Mouse (Mus musculus): ENCODE measurements around the gene Sdhc. TPM values are rescaled to one million over a fixed set of nuclear protein-coding genes. Genes with fewer than 3 reads are reported as not detected.

Sdhc gene
- total and polyA plus RNA-seq, 3 experiments, result 1,025 to 1,288 (median 1,087) TPM

DNA sequence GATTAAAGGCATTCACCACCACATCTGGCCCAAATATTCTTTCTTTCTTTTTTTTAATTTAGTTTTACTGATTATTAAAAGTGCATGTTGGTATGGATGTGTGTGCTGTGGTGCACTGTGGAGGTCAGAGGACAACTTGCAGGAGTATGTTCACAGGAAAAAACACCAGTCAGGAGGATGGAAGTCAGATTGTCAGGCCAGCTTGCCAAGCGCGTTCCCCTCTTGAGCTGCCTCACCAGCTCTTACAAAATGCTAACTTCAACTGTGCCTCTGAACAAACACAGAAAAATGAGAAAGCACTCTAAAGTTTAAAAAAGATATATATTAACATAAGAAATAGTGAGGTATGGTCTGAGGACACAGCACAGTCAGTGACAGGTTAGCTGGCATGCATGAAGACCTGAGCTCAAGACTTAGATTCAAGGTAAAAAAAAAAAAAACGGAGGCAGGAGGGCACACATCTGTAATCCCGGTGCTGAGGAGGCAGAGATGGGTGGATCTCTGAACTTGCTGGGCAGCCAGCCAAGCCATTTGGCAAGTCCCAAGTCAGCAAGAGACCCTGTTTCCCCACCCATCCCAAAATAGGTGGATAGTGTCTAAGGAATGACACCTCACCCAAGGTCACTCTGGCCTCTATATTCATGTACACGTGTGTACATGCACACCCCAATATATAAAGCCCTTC is 29.2 kb upstream of the Sdhc start:
- DNase-seq, result no peak
- H3K27ac ChIP-seq, result peak overlapping the region; percentile 10; the same call in 1 of the 2 replicates
- H3K36me3 ChIP-seq (ENCODE audit: control insufficient read depth, insufficient read depth, low read length), result peaks cover 4% of the 10 kb centered on the region
- no peaks in the 10 kb centered on the region for H3K79me2 ChIP-seq (replicated peaks; ENCODE audit: control insufficient read depth, insufficient read depth, low read length)
- H3K9ac ChIP-seq (ENCODE audit: low read depth, low read length), result no peak overlapping the region
- intact Hi-C loops (cut with DNase I), result no loop called here
- 25% methylated on average over 5 of the region's 5 CpGs for WGBS
- H3K4me3 ChIP-seq, result no peak overlapping the region
- TF ChIP-seq POLR2A (IDR thresholded peaks at IDR 0.05; ENCODE audit: insufficient read depth, low read depth, low read length) (no peak), CTCF (IDR thresholded peaks at IDR 0.05) (no peak), EP300 (IDR thresholded peaks at IDR 0.05; ENCODE audit: insufficient read depth, low read depth, low read length) (no peak)
- H3K4me1 ChIP-seq (ENCODE audit: control insufficient read depth, insufficient read depth, low read length), result peaks cover 12% of the 10 kb centered on the region
- no peaks in the 10 kb centered on the region for H3K27me3 ChIP-seq (ENCODE audit: control insufficient read depth, insufficient read depth, low read length)

DNA sequence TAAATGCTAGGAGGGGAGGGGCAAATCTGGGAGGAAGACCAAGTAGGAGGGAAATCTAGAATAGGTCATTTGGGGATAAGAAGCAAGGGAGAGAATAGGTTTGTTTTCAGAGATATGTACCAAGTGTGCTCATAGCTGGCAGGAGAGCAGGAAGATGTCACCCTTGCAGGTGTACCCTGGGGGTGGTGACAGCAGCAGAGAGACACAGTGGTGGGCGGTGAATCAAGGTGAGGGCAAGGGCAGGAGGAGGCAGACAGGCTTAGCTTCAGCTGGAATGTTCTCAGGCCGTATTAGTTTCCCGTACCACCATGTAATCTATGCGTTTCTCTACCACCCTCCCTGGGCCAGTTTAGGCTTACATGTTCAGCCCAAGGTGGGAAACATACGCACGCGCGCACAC is 22.4 kb upstream of the Sdhc start:
- 86% methylated on average over 8 of the region's 8 CpGs for WGBS
- peaks cover 8% of the 10 kb centered on the region for H3K4me1 ChIP-seq (ENCODE audit: control insufficient read depth, insufficient read depth, low read length)
- H3K36me3 ChIP-seq (ENCODE audit: control insufficient read depth, insufficient read depth, low read length), result peaks cover 17% of the 10 kb centered on the region
- H3K9ac ChIP-seq (ENCODE audit: low read depth, low read length), result no peak overlapping the region; the same call in 1 of the 2 replicates
- TF ChIP-seq CTCF (IDR thresholded peaks at IDR 0.05) (no peak), POLR2A (IDR thresholded peaks at IDR 0.05; ENCODE audit: insufficient read depth, low read depth, low read length) (no peak), EP300 (IDR thresholded peaks at IDR 0.05; ENCODE audit: insufficient read depth, low read depth, low read length) (no peak)
- H3K4me3 ChIP-seq, result no peak overlapping the region
- DNase-seq, result no peak
- H3K27me3 ChIP-seq (ENCODE audit: control insufficient read depth, insufficient read depth, low read length), result no peaks in the 10 kb centered on the region
- H3K79me2 ChIP-seq (replicated peaks; ENCODE audit: control insufficient read depth, insufficient read depth, low read length), result no peaks in the 10 kb centered on the region
- H3K27ac ChIP-seq, result peak overlapping the region; percentile 81
- intact Hi-C loops (cut with DNase I), result no loop called here

DNA sequence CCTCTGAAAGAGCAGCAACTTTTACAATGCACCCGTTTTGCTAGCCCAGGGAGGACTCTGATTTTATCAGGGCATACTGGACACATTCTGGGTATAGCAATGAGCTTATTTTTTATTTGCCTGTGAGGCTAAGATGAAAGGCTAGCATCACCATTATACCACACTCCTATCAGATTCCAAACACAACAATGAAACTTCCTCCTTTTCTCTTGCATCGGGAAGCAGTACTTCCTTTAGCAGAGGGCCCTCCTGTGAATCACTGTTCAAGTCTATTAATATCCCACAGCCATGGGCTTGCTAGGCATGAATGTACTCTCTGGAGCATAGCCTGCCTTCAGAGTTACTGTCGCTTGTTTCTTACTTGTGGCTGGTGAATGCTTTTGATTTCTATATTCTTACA is 20.7 kb upstream of the Sdhc start:
- intact Hi-C loops (cut with DNase I), result no loop called here
- no peak overlapping the region for H3K9ac ChIP-seq (ENCODE audit: low read depth, low read length)
- no peaks in the 10 kb centered on the region for H3K27me3 ChIP-seq (ENCODE audit: control insufficient read depth, insufficient read depth, low read length)
- peaks cover 8% of the 10 kb centered on the region for H3K4me1 ChIP-seq (ENCODE audit: control insufficient read depth, insufficient read depth, low read length)
- no peak for DNase-seq
- WGBS, result 12% methylated on average over 3 of the region's 3 CpGs
- H3K79me2 ChIP-seq (replicated peaks; ENCODE audit: control insufficient read depth, insufficient read depth, low read length), result no peaks in the 10 kb centered on the region
- H3K27ac ChIP-seq, result peak overlapping the region; percentile 81
- H3K36me3 ChIP-seq (ENCODE audit: control insufficient read depth, insufficient read depth, low read length), result peaks cover 17% of the 10 kb centered on the region
- H3K4me3 ChIP-seq, result no peak overlapping the region
- TF ChIP-seq CTCF (IDR thresholded peaks at IDR 0.05), result no peak
- TF ChIP-seq POLR2A (IDR thresholded peaks at IDR 0.05; ENCODE audit: insufficient read depth, low read depth, low read length), result peak; percentile 60; the same call in 1 of the 2 replicates
- TF ChIP-seq EP300 (IDR thresholded peaks at IDR 0.05; ENCODE audit: insufficient read depth, low read depth, low read length), result no peak

DNA sequence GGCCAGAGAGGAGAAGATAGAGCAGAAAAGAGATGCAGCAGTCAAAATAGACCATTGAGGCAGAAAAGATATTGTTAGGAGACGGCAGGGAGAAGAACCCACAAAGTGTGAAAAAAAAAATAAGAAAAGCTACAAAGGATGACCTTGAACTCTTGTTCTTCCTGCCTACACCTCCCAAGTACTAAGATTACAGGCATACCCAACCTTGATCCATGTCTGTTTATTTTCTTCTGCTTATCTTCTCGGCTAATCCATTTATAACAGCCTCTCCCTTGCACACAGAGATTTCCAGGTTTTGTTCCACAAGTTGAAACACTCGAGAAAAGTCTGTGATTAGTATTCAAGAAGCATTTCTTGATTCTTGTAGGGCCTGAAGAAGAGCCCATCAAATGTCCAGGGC is 19.5 kb upstream of the Sdhc start:
- Histone ChIP-seq H3K4me3 (no peak overlapping the region), H3K9ac (ENCODE audit: low read depth, low read length) (no peak overlapping the region), H3K36me3 (ENCODE audit: control insufficient read depth, insufficient read depth, low read length) (peaks cover 17% of the 10 kb centered on the region), H3K27ac (peak overlapping the region; percentile 81), H3K27me3 (ENCODE audit: control insufficient read depth, insufficient read depth, low read length) (no peaks in the 10 kb centered on the region), H3K79me2 (replicated peaks; ENCODE audit: control insufficient read depth, insufficient read depth, low read length) (no peaks in the 10 kb centered on the region), H3K4me1 (ENCODE audit: control insufficient read depth, insufficient read depth, low read length) (peaks cover 8% of the 10 kb centered on the region)
- TF ChIP-seq POLR2A (IDR thresholded peaks at IDR 0.05; ENCODE audit: insufficient read depth, low read depth, low read length) (no peak), EP300 (IDR thresholded peaks at IDR 0.05; ENCODE audit: insufficient read depth, low read depth, low read length) (no peak), CTCF (IDR thresholded peaks at IDR 0.05) (no peak)
- intact Hi-C loops (cut with DNase I), result no loop called here
- 35% methylated on average over 3 of the region's 3 CpGs for WGBS
- DNase-seq, result no peak

DNA sequence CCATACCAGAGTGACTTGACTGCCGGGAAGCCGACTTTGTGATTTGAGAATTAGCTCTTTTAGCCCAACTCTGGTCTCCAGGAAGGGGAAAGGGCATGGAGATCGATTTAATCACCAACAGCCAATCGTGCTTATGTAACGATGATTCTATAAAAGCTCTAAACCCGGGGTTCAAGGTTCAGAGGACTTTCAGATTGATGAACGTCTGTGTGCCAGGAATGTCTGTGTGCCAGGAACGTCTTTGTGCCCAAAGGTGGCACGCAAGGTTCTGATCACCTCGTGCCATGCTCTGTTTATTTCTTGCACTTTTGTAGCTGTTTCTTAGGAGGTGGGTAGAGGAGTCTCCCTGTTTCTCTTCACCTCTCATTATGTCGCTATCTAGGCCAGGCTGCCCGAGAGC is 18.5 kb upstream of the Sdhc start:
- H3K9ac ChIP-seq (ENCODE audit: low read depth, low read length), result no peak overlapping the region
- intact Hi-C loops (cut with DNase I), result no loop called here
- no peak overlapping the region for H3K4me3 ChIP-seq
- DNase-seq, result no peak
- TF ChIP-seq POLR2A (IDR thresholded peaks at IDR 0.05; ENCODE audit: insufficient read depth, low read depth, low read length) (no peak), CTCF (IDR thresholded peaks at IDR 0.05) (no peak), EP300 (IDR thresholded peaks at IDR 0.05; ENCODE audit: insufficient read depth, low read depth, low read length) (no peak)
- no peaks in the 10 kb centered on the region for H3K27me3 ChIP-seq (ENCODE audit: control insufficient read depth, insufficient read depth, low read length)
- H3K27ac ChIP-seq, result no peak overlapping the region
- peaks cover 8% of the 10 kb centered on the region for H3K4me1 ChIP-seq (ENCODE audit: control insufficient read depth, insufficient read depth, low read length)
- 85% methylated on average over 12 of the region's 12 CpGs for WGBS
- no peaks in the 10 kb centered on the region for H3K79me2 ChIP-seq (replicated peaks; ENCODE audit: control insufficient read depth, insufficient read depth, low read length)
- peaks cover 17% of the 10 kb centered on the region for H3K36me3 ChIP-seq (ENCODE audit: control insufficient read depth, insufficient read depth, low read length)

DNA sequence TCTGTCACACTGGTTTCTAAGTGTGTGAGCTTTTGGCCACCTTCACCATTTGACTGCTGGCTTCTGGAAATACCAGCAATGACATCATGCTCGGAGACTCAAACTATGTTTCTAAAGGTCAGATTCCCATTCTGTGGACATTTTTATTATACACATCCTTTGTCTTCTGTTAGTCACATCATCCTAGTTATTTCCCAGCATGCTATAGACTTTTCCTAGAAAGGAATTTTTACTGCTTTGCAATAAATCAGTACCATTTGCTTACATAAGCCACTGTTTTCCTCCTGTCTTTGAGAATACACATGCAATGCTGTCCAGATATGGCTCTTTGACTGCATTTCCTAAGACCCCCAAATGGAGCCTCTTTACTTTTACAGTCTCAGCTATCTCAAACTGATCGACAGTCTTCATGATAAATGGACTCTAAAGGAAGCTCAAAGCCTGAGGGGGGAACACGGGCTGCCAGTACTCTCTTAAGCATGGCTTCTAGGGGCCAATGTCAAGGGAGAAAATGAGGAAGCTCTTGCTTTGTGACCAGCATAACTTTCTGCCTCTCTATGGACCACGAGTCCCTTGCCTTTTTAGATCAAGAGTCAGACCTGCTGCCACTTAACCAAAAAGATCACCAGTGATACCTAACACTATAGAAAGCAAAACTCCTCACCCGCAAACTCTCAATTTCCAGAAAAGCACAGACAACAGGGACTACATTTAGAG is 15.4 kb upstream of the Sdhc start:
- intact Hi-C loops (cut with DNase I), result loop anchor here (2.0 kb wide), 1 partner anchor 27 kb away; no protein-coding TSS in a partner anchor
- 77% methylated on average over 5 of the region's 5 CpGs for WGBS

More for the DNA sequence above, 15.4 kb upstream of the Sdhc start:
- Histone ChIP-seq H3K9ac (ENCODE audit: low read depth, low read length) (no peak overlapping the region), H3K79me2 (replicated peaks; ENCODE audit: control insufficient read depth, insufficient read depth, low read length) (no peaks in the 10 kb centered on the region), H3K27me3 (ENCODE audit: control insufficient read depth, insufficient read depth, low read length) (no peaks in the 10 kb centered on the region), H3K4me3 (no peak overlapping the region), H3K4me1 (ENCODE audit: control insufficient read depth, insufficient read depth, low read length) (peaks cover 3% of the 10 kb centered on the region), H3K27ac (no peak overlapping the region), H3K36me3 (ENCODE audit: control insufficient read depth, insufficient read depth, low read length) (peaks cover 7% of the 10 kb centered on the region)
- TF ChIP-seq EP300 (IDR thresholded peaks at IDR 0.05; ENCODE audit: insufficient read depth, low read depth, low read length), result no peak
- no peak for DNase-seq

Data from heart, adult 2 months (tissue).